Mouse (Mus musculus): ENCODE results near the gene Cops3. TPM values are rescaled to one million over a fixed set of nuclear protein-coding genes. Genes with fewer than 3 reads are reported as not detected.

The Cops3 gene
- 21.8 and 79.9 TPM in 2 replicates for polyA plus RNA-seq (2011; ENCODE audit: insufficient read depth, insufficient read length, low replicate concordance, missing spikeins)

GRCm38 (mm10) chr11:59839459-59840126 lies at the start of gene Cops3:
TSS of gene Cops3 (minus strand) at chr11:59839838.
- H3K4me1 ChIP-seq (ENCODE audit: control insufficient read depth, insufficient read depth, low read length) = no peaks in the 10 kb centered on the region; the same call in 1 of the 2 replicates
- TF ChIP-seq CTCF (IDR thresholded peaks at IDR 0.05; ENCODE audit: control insufficient read depth, insufficient read depth, low read length) (no peak), POLR2A (IDR thresholded peaks at IDR 0.05; ENCODE audit: borderline replicate concordance, control insufficient read depth, low read depth, low read length) (peak; percentile 60; the same call in 1 of the 2 replicates)
- under 1% methylated on average over 42 of the region's 43 CpGs for WGBS
- H3K27ac ChIP-seq (ENCODE audit: control insufficient read depth, insufficient read depth, low read depth, low read length, poor library complexity) = peak within 1 kb of the TSS; percentile 92
- H3K4me3 ChIP-seq (replicated peaks; ENCODE audit: control insufficient read depth, low read depth, low read length) = peak within 1 kb of the TSS; percentile 97

- Histone ChIP-seq H3K4me1 (ENCODE audit: control insufficient read depth, insufficient read depth, low read length) (no peaks in the 10 kb centered on the region), H3K27ac (ENCODE audit: control insufficient read depth, insufficient read depth, low read depth, low read length, poor library complexity) (no peak overlapping the region), H3K4me3 (replicated peaks; ENCODE audit: control insufficient read depth, low read depth, low read length) (no peak overlapping the region)
- WGBS = 73% methylated on average over 5 of the region's 5 CpGs
- TF ChIP-seq POLR2A (IDR thresholded peaks at IDR 0.05; ENCODE audit: borderline replicate concordance, control insufficient read depth, low read depth, low read length) = no peak
- no peak for TF ChIP-seq CTCF (IDR thresholded peaks at IDR 0.05; ENCODE audit: control insufficient read depth, insufficient read depth, low read length)
Measured at GRCm38 (mm10) chr11:59888151-59888550, 48.5 kb upstream of the Cops3 start.

- Histone ChIP-seq H3K4me1 (ENCODE audit: control insufficient read depth, insufficient read depth, low read length) (no peaks in the 10 kb centered on the region), H3K27ac (ENCODE audit: control insufficient read depth, insufficient read depth, low read depth, low read length, poor library complexity) (no peak overlapping the region), H3K4me3 (replicated peaks; ENCODE audit: control insufficient read depth, low read depth, low read length) (no peak overlapping the region)
- 54% methylated on average over 1 of the region's 1 CpGs for WGBS
- no peak for TF ChIP-seq CTCF (IDR thresholded peaks at IDR 0.05; ENCODE audit: control insufficient read depth, insufficient read depth, low read length)
- TF ChIP-seq POLR2A (IDR thresholded peaks at IDR 0.05; ENCODE audit: borderline replicate concordance, control insufficient read depth, low read depth, low read length) = no peak
Measured at GRCm38 (mm10) chr11:59886952-59887351, 47.3 kb upstream of the Cops3 start.

- TF ChIP-seq POLR2A (IDR thresholded peaks at IDR 0.05; ENCODE audit: borderline replicate concordance, control insufficient read depth, low read depth, low read length) (no peak), CTCF (IDR thresholded peaks at IDR 0.05; ENCODE audit: control insufficient read depth, insufficient read depth, low read length) (no peak)
- Histone ChIP-seq H3K4me3 (replicated peaks; ENCODE audit: control insufficient read depth, low read depth, low read length) (no peak overlapping the region), H3K27ac (ENCODE audit: control insufficient read depth, insufficient read depth, low read depth, low read length, poor library complexity) (peak overlapping the region; percentile 44), H3K4me1 (ENCODE audit: control insufficient read depth, insufficient read depth, low read length) (no peaks in the 10 kb centered on the region)
- 9% methylated on average over 17 of the region's 17 CpGs for WGBS
Measured at GRCm38 (mm10) chr11:59885217-59885986, 45.8 kb upstream of the Cops3 start.

DNA sequence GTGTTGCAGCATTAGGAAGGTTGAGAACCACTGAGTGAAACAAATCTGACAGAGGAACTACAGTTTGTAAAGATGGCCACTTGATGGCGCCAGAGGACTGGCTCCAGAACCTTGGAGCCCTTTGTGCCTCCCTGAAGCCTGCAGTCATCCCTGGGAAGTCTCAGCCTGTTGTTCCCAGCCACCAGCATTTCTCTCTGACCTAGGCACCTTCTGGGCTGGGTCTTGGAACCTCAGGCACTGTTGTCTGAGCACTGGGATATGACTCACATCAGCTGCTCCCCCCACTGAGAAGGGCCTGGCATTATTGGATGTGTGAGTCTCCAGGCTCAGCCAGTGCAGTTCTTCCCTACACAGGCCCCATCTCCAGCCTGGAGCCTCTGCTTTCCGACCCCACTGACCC lies 40.4 kb upstream of the Cops3 start:
- no peak overlapping the region for H3K27ac ChIP-seq (ENCODE audit: control insufficient read depth, insufficient read depth, low read depth, low read length, poor library complexity)
- no peaks in the 10 kb centered on the region for H3K4me1 ChIP-seq (ENCODE audit: control insufficient read depth, insufficient read depth, low read length)
- no peak overlapping the region for H3K4me3 ChIP-seq (replicated peaks; ENCODE audit: control insufficient read depth, low read depth, low read length)
- TF ChIP-seq CTCF (IDR thresholded peaks at IDR 0.05; ENCODE audit: control insufficient read depth, insufficient read depth, low read length) (peak; percentile 81), POLR2A (IDR thresholded peaks at IDR 0.05; ENCODE audit: borderline replicate concordance, control insufficient read depth, low read depth, low read length) (no peak)
- 18% methylated on average over 2 of the region's 2 CpGs for WGBS

DNA sequence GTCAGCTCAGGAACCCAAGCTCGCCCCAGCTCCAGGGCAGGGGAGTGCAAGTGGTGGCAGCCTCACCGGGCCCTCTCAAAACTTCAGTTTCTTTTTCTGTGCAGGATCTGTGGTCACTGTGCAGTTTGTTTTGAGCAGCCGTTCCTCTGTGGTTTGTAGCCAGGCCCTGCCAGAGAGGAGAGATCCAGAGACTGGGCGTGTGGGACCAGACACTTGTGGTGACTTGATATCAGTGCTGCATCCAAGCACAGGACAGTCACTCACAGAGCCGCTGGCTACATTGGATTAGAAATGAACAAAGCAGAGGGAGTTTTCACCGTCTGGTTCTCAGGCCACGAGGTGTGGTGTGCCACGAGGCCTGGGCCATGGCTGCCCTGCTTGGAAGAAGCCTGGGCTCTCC lies 32.5 kb upstream of the Cops3 start:
- Histone ChIP-seq H3K4me3 (replicated peaks; ENCODE audit: control insufficient read depth, low read depth, low read length) (no peak overlapping the region), H3K27ac (ENCODE audit: control insufficient read depth, insufficient read depth, low read depth, low read length, poor library complexity) (no peak overlapping the region), H3K4me1 (ENCODE audit: control insufficient read depth, insufficient read depth, low read length) (no peaks in the 10 kb centered on the region)
- 25% methylated on average over 8 of the region's 8 CpGs for WGBS
- TF ChIP-seq CTCF (IDR thresholded peaks at IDR 0.05; ENCODE audit: control insufficient read depth, insufficient read depth, low read length) = no peak
- no peak for TF ChIP-seq POLR2A (IDR thresholded peaks at IDR 0.05; ENCODE audit: borderline replicate concordance, control insufficient read depth, low read depth, low read length)

DNA sequence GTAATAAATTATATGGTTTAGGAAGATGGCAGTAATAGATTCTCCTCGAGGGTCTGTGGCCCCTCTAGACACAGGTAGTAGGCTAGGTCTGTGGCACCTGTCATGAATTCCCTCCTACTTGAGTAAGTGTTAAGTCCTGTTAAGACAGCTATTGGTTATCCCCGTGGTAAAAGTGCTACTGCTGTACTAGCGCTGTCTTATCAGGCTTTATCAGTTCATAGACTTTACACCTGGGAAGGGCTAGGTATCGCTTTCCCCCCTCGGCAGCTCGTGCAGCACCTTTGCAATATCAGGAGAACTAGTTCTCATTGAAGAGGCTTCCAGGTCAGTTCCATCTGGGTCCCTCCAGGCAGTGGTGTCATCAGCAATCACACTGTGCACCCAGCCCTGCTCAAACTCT lies 24.7 kb upstream of the Cops3 start:
- Histone ChIP-seq H3K4me1 (ENCODE audit: control insufficient read depth, insufficient read depth, low read length) (no peaks in the 10 kb centered on the region; the same call in 1 of the 2 replicates), H3K4me3 (replicated peaks; ENCODE audit: control insufficient read depth, low read depth, low read length) (no peak overlapping the region), H3K27ac (ENCODE audit: control insufficient read depth, insufficient read depth, low read depth, low read length, poor library complexity) (no peak overlapping the region)
- TF ChIP-seq POLR2A (IDR thresholded peaks at IDR 0.05; ENCODE audit: borderline replicate concordance, control insufficient read depth, low read depth, low read length) (no peak), CTCF (IDR thresholded peaks at IDR 0.05; ENCODE audit: control insufficient read depth, insufficient read depth, low read length) (no peak)
- WGBS = 78% methylated on average over 6 of the region's 6 CpGs

DNA sequence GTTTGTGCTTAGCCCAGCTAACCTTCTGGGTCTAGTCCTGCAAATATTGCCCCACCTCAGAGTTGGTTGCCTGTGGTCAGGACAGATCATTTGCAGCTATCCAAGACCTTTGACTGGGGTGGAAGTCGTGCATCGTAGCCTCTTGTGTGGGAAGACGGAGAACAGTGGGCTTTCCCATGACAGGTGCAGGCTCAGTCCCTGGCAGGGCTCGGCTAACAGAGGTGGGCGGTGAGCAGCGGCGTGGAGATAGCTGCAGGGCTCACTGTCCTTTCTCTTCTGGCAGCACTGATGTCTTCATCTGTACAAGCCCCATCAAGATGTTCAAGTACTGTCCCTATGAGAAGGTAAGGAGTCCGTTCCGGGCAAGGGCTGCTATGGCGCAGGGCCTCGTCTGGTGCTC lies 20.8 kb upstream of the Cops3 start:
- WGBS = 89% methylated on average over 11 of the region's 11 CpGs
- no peak for TF ChIP-seq POLR2A (IDR thresholded peaks at IDR 0.05; ENCODE audit: borderline replicate concordance, control insufficient read depth, low read depth, low read length)
- no peak for TF ChIP-seq CTCF (IDR thresholded peaks at IDR 0.05; ENCODE audit: control insufficient read depth, insufficient read depth, low read length)
- H3K4me1 ChIP-seq (ENCODE audit: control insufficient read depth, insufficient read depth, low read length) = no peaks in the 10 kb centered on the region
- H3K4me3 ChIP-seq (replicated peaks; ENCODE audit: control insufficient read depth, low read depth, low read length) = no peak overlapping the region
- no peak overlapping the region for H3K27ac ChIP-seq (ENCODE audit: control insufficient read depth, insufficient read depth, low read depth, low read length, poor library complexity)

All from bone marrow, adult 2 months (tissue).